Mouse (Mus musculus): ENCODE measurements around the gene Insrr.

The Insrr gene

GRCm38 (mm10) chr3:87796736-87797334 lies at the start of gene Insrr:
Gene Insrr (plus strand): TSS chr3:87796951.
- DNase-seq (ENCODE audit: low read depth, low spot score), result no peak

GRCm38 (mm10) chr3:87748431-87748830 lies 48.3 kb upstream of the Insrr start, which contains the start of gene Lrrc71:
Gene Lrrc71 (minus strand): TSS chr3:87748625.
- no peak for DNase-seq (ENCODE audit: low read depth, low spot score)

- DNase-seq (ENCODE audit: low read depth, low spot score), result no peak
Observed at GRCm38 (mm10) chr3:87749036-87749435, 47.7 kb upstream of the Insrr start.

GRCm38 (mm10) chr3:87749977-87750376 lies 46.8 kb upstream of the Insrr start:
- DNase-seq (ENCODE audit: low read depth, low spot score), result no peak

GRCm38 (mm10) chr3:87752567-87752966 lies 44.2 kb upstream of the Insrr start:
- DNase-seq (ENCODE audit: low read depth, low spot score), result no peak

- no peak for DNase-seq (ENCODE audit: low read depth, low spot score)
Observed at GRCm38 (mm10) chr3:87753829-87754228, 42.9 kb upstream of the Insrr start.

- DNase-seq (ENCODE audit: low read depth, low spot score), result peak; percentile 71
Observed at GRCm38 (mm10) chr3:87755964-87756363, 40.8 kb upstream of the Insrr start.

GRCm38 (mm10) chr3:87756488-87756887 lies 40.3 kb upstream of the Insrr start:
- no peak for DNase-seq (ENCODE audit: low read depth, low spot score)

GRCm38 (mm10) chr3:87758641-87759040 lies 38.1 kb upstream of the Insrr start:
- no peak for DNase-seq (ENCODE audit: low read depth, low spot score)

- DNase-seq (ENCODE audit: low read depth, low spot score), result no peak
Observed at GRCm38 (mm10) chr3:87761408-87762375, 35.1 kb upstream of the Insrr start.

GRCm38 (mm10) chr3:87763202-87763601 lies 33.5 kb upstream of the Insrr start:
- DNase-seq (ENCODE audit: low read depth, low spot score), result no peak

GRCm38 (mm10) chr3:87763683-87764289 lies 33.0 kb upstream of the Insrr start:
- no peak for DNase-seq (ENCODE audit: low read depth, low spot score)

- no peak for DNase-seq (ENCODE audit: low read depth, low spot score)
Observed at GRCm38 (mm10) chr3:87764506-87764905, 32.2 kb upstream of the Insrr start.

- no peak for DNase-seq (ENCODE audit: low read depth, low spot score)
Observed at GRCm38 (mm10) chr3:87765091-87765490, 31.7 kb upstream of the Insrr start.

- DNase-seq (ENCODE audit: low read depth, low spot score), result no peak
Observed at GRCm38 (mm10) chr3:87765631-87766283, 31.0 kb upstream of the Insrr start.

- no peak for DNase-seq (ENCODE audit: low read depth, low spot score)
Observed at GRCm38 (mm10) chr3:87766284-87766667, 30.5 kb upstream of the Insrr start.

GRCm38 (mm10) chr3:87767764-87768163 lies 29.0 kb upstream of the Insrr start:
- no peak for DNase-seq (ENCODE audit: low read depth, low spot score)

- no peak for DNase-seq (ENCODE audit: low read depth, low spot score)
Observed at GRCm38 (mm10) chr3:87768431-87768830, 28.3 kb upstream of the Insrr start.

- peak; percentile 66 for DNase-seq (ENCODE audit: low read depth, low spot score)
Observed at GRCm38 (mm10) chr3:87768844-87769243, 27.9 kb upstream of the Insrr start.

- no peak for DNase-seq (ENCODE audit: low read depth, low spot score)
Observed at GRCm38 (mm10) chr3:87769506-87769905, 27.2 kb upstream of the Insrr start.

GRCm38 (mm10) chr3:87770280-87770679 lies 26.5 kb upstream of the Insrr start:
- peak; percentile 60 for DNase-seq (ENCODE audit: low read depth, low spot score)

GRCm38 (mm10) chr3:87771088-87771487 lies 25.7 kb upstream of the Insrr start:
- no peak for DNase-seq (ENCODE audit: low read depth, low spot score)
